Comparison of ENCODE assay signal across 10 mouse cellular contexts in genomic region chr12:29695194-29695593, GRCm38 (mm10).
DNase-seq lines count a peak whose midpoint lies in the region; ATAC-seq lines count a peak whose summit lies in the region.
"Had no signal": no experiment of that assay in that cellular context is flagged by ENCODE, and none has a peak within 500 bp of the region (broad histone marks: within the 10 kb centered on the region; RNA-seq: fewer than 3 reads in every experiment).

No protein-coding gene starts in this region.

- H3K36me3 ChIP-seq in midbrain, embryonic 13.5 days, result no peaks in the 10 kb centered on the region
- no peaks in the 10 kb centered on the region for H3K36me3 ChIP-seq in midbrain, embryonic 11.5 days (ENCODE audit: control insufficient read depth, insufficient read depth, low read length)
- H3K36me3 ChIP-seq: midbrain, embryonic 12.5 days; stomach, embryonic 15.5 days had no signal

- peak overlapping the region; percentile 7; the same call in 1 of the 2 replicates for H3K27ac ChIP-seq in midbrain, embryonic 13.5 days
- no peak overlapping the region for H3K27ac ChIP-seq in midbrain, embryonic 11.5 days (ENCODE audit: low read depth, low read length)
- H3K27ac ChIP-seq: midbrain, embryonic 12.5 days; stomach, embryonic 15.5 days had no signal

- peaks cover 14% of the 10 kb centered on the region; the same call in 1 of the 2 replicates for H3K27me3 ChIP-seq in midbrain, embryonic 13.5 days
- peaks cover 6% of the 10 kb centered on the region; the same call in 1 of the 2 replicates for H3K27me3 ChIP-seq in midbrain, embryonic 11.5 days (ENCODE audit: control insufficient read depth, insufficient read depth, low read length)
- H3K27me3 ChIP-seq: stomach, embryonic 15.5 days had no signal

- WGBS in midbrain, embryonic 13.5 days, result 42% methylated on average over 2 of the region's 2 CpGs
- 53% methylated on average over 2 of the region's 2 CpGs for WGBS in midbrain, embryonic 11.5 days

- H3K4me1 ChIP-seq in midbrain, embryonic 13.5 days (replicated peaks), result peaks cover 78% of the 10 kb centered on the region
- peaks cover 26% of the 10 kb centered on the region for H3K4me1 ChIP-seq in midbrain, embryonic 11.5 days (ENCODE audit: control insufficient read depth, insufficient read depth, low read length)
- H3K4me1 ChIP-seq: stomach, embryonic 15.5 days had no signal

- no peaks in the 10 kb centered on the region for H3K9me3 ChIP-seq in midbrain, embryonic 13.5 days
- H3K9me3 ChIP-seq in midbrain, embryonic 11.5 days (ENCODE audit: control insufficient read depth, low read length), result no peaks in the 10 kb centered on the region
- H3K9me3 ChIP-seq: midbrain, embryonic 12.5 days; stomach, embryonic 15.5 days had no signal

- ATAC-seq in midbrain, embryonic 13.5 days, result no peak
- ATAC-seq in midbrain, embryonic 11.5 days (ENCODE audit: low FRiP score), result no peak
- ATAC-seq in frontal cortex, adult (ENCODE audit: low TSS enrichment), result peak; percentile 58

- no peak overlapping the region for H3K4me2 ChIP-seq in midbrain, embryonic 13.5 days (replicated peaks)
- H3K4me2 ChIP-seq in midbrain, embryonic 11.5 days, result no peak overlapping the region
- H3K4me2 ChIP-seq: midbrain, embryonic 12.5 days; stomach, embryonic 15.5 days had no signal

- H3K4me3 ChIP-seq in midbrain, embryonic 13.5 days (replicated peaks), result no peak overlapping the region
- no peak overlapping the region for H3K4me3 ChIP-seq in midbrain, embryonic 11.5 days (ENCODE audit: low read depth, low read length)
- H3K4me3 ChIP-seq: midbrain, embryonic 12.5 days; stomach, embryonic 15.5 days had no signal

- no peak for DNase-seq in midbrain, embryonic 11.5 days (ENCODE audit: low spot score, missing footprints)
- peak; percentile 76 to 90 for DNase-seq in layer of hippocampus, adult 18-20 months (ENCODE audit: low spot score in 2 of 2)
- peak; percentile 79 to 92 for DNase-seq in right cerebral cortex, postnatal 10 days (ENCODE audit: low spot score in 2 of 2)
- no peak for DNase-seq in adrenal gland, postnatal 10 days
- DNase-seq in adrenal gland, postnatal 25 days, result no peak
- DNase-seq in urinary bladder, postnatal 4 days (ENCODE audit: low spot score in 2 of 2), result no peak

- H3K9ac ChIP-seq in midbrain, embryonic 13.5 days (replicated peaks), result no peak overlapping the region
- no peak overlapping the region for H3K9ac ChIP-seq in midbrain, embryonic 11.5 days (ENCODE audit: low read length)
- H3K9ac ChIP-seq: midbrain, embryonic 12.5 days; stomach, embryonic 15.5 days had no signal

Comparison
In these comparisons a context has a peak if more than half of its experiments do, and no peak if none do; other contexts are left out.
1. DNase-seq: peak in layer of hippocampus, adult 18-20 months (2 of 2) and right cerebral cortex, postnatal 10 days (2 of 2); none in midbrain, embryonic 11.5 days (single experiment), adrenal gland, postnatal 10 days (single experiment), adrenal gland, postnatal 25 days (single experiment) and urinary bladder, postnatal 4 days (0 of 2).